Mouse (Mus musculus) liver, adult 2 months (tissue): Measurements from ENCODE around the gene Adgrl3.

Source experiments
- CTCF ChIP-seq: fragments of 200-500 bp; IDR thresholded peaks from 2 replicates; pipeline ENCODE4 v1.5.1; 2011; ENCODE audit warnings: low read depth, low read length, control low read depth
- POLR2A ChIP-seq: fragments of 200-500 bp; IDR thresholded peaks from 2 replicates; pipeline ENCODE4 v1.6.1; 2011; ENCODE audit warnings: low read length, control low read depth; ENCODE audit not compliant: insufficient read depth; ENCODE audit errors: extremely low read depth

GRCm38 (mm10) chr5:81218500-81219057 lies 198.6 kb downstream of the Adgrl3 start:
- no peak for TF ChIP-seq POLR2A
- no peak for TF ChIP-seq CTCF
